Mouse (Mus musculus): Measurements from ENCODE around the gene Grem1. TPM values are rescaled to one million over a fixed set of nuclear protein-coding genes. Genes with fewer than 3 reads are reported as not detected.

Gene Grem1
- polyA plus RNA-seq (2012; rRNA removed), result 0.04 TPM in 1 of 2 replicates, not detected in the other

- Histone ChIP-seq H3K4me1 (ENCODE audit: control insufficient read depth, insufficient read depth, low read length) (peaks cover 9% of the 10 kb centered on the region; the same call in 1 of the 2 replicates), H3K27me3 (ENCODE audit: control insufficient read depth, insufficient read depth, low read length) (0 out of 2 replicates have a peak, but pooled peaks cover 2% of the 10 kb centered on the region), H3K36me3 (ENCODE audit: control insufficient read depth, insufficient read depth, low read length) (no peaks in the 10 kb centered on the region), H3K4me3 (ENCODE audit: control insufficient read depth, low read depth, low read length) (no peak within 1 kb of the TSS; the same call in 1 of the 2 replicates), H3K27ac (ENCODE audit: control insufficient read depth, insufficient read depth, low read depth, low read length) (no peak within 1 kb of the TSS)
- TF ChIP-seq CTCF (IDR thresholded peaks at IDR 0.05; ENCODE audit: control insufficient read depth, insufficient read depth, insufficient replicate concordance, low read depth, low read length) (no peak), POLR2A (IDR thresholded peaks at IDR 0.05; ENCODE audit: control insufficient read depth, low read depth, low read length) (no peak)
Measured at GRCm38 (mm10) chr2:113758311-113759161, at the start of gene Grem1. TSS of gene Grem1 (minus strand) at chr2:113758646.

DNA sequence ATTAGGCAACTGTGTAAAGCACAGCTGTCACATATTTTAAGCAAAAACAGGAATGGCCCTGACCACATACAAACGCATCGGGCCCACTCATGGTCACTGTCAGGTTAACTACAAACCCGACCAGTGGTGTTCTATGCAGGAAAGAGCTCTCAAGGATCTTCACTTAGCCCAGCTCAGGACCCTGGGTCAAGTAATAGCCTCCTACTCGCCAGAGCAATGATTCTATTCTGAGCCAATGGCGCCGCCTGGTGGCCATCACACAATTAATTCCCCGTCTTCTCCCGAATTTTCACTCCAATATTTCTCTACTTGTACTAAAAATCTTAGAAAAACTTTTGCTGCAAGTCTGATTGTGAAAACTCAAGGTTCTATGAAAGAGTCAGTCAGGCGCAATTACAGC, 49.2 kb upstream of the Grem1 start:
- H3K4me3 ChIP-seq (ENCODE audit: control insufficient read depth, low read depth, low read length), result no peak overlapping the region
- no peaks in the 10 kb centered on the region for H3K36me3 ChIP-seq (ENCODE audit: control insufficient read depth, insufficient read depth, low read length)
- H3K27ac ChIP-seq (ENCODE audit: control insufficient read depth, insufficient read depth, low read depth, low read length), result no peak overlapping the region
- no peaks in the 10 kb centered on the region for H3K27me3 ChIP-seq (ENCODE audit: control insufficient read depth, insufficient read depth, low read length)
- peak; percentile 27; the same call in 1 of the 2 replicates for TF ChIP-seq CTCF (IDR thresholded peaks at IDR 0.05; ENCODE audit: control insufficient read depth, insufficient read depth, insufficient replicate concordance, low read depth, low read length)
- no peak for TF ChIP-seq POLR2A (IDR thresholded peaks at IDR 0.05; ENCODE audit: control insufficient read depth, low read depth, low read length)
- H3K4me1 ChIP-seq (ENCODE audit: control insufficient read depth, insufficient read depth, low read length), result no peaks in the 10 kb centered on the region

- H3K27ac ChIP-seq (ENCODE audit: control insufficient read depth, insufficient read depth, low read depth, low read length), result no peak overlapping the region
- no peaks in the 10 kb centered on the region for H3K27me3 ChIP-seq (ENCODE audit: control insufficient read depth, insufficient read depth, low read length)
- H3K36me3 ChIP-seq (ENCODE audit: control insufficient read depth, insufficient read depth, low read length), result no peaks in the 10 kb centered on the region
- TF ChIP-seq CTCF (IDR thresholded peaks at IDR 0.05; ENCODE audit: control insufficient read depth, insufficient read depth, insufficient replicate concordance, low read depth, low read length) (no peak), POLR2A (IDR thresholded peaks at IDR 0.05; ENCODE audit: control insufficient read depth, low read depth, low read length) (no peak)
- no peaks in the 10 kb centered on the region for H3K4me1 ChIP-seq (ENCODE audit: control insufficient read depth, insufficient read depth, low read length)
- H3K4me3 ChIP-seq (ENCODE audit: control insufficient read depth, low read depth, low read length), result no peak overlapping the region
Measured at GRCm38 (mm10) chr2:113806851-113807577, 48.6 kb upstream of the Grem1 start.

GRCm38 (mm10) chr2:113805765-113806164, 47.3 kb upstream of the Grem1 start:
- Histone ChIP-seq H3K36me3 (ENCODE audit: control insufficient read depth, insufficient read depth, low read length) (no peaks in the 10 kb centered on the region), H3K4me3 (ENCODE audit: control insufficient read depth, low read depth, low read length) (no peak overlapping the region), H3K27ac (ENCODE audit: control insufficient read depth, insufficient read depth, low read depth, low read length) (no peak overlapping the region), H3K4me1 (ENCODE audit: control insufficient read depth, insufficient read depth, low read length) (no peaks in the 10 kb centered on the region), H3K27me3 (ENCODE audit: control insufficient read depth, insufficient read depth, low read length) (no peaks in the 10 kb centered on the region)
- TF ChIP-seq CTCF (IDR thresholded peaks at IDR 0.05; ENCODE audit: control insufficient read depth, insufficient read depth, insufficient replicate concordance, low read depth, low read length), result no peak

DNA sequence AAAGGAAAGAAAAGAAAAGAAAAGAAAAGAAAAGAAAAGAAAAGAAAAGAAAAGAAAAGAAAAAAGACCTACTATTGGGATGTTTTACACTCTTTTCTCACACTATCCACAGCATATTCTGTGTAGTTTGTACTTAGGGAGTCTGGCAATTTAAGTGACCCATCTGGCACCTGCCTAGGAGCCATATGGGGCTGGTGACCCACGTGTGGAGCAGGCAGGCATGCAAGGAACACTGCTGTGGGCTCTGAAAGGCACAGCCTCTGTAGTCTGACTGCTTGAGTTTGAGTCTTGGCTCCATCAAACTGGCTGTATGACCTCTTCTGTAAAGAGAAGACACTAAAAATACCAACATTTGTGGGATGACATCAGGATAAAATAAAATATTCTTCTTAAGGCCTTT, 45.3 kb upstream of the Grem1 start:
- TF ChIP-seq CTCF (IDR thresholded peaks at IDR 0.05; ENCODE audit: control insufficient read depth, insufficient read depth, insufficient replicate concordance, low read depth, low read length) (no peak), POLR2A (IDR thresholded peaks at IDR 0.05; ENCODE audit: control insufficient read depth, low read depth, low read length) (no peak)
- H3K36me3 ChIP-seq (ENCODE audit: control insufficient read depth, insufficient read depth, low read length), result no peaks in the 10 kb centered on the region
- H3K27ac ChIP-seq (ENCODE audit: control insufficient read depth, insufficient read depth, low read depth, low read length), result no peak overlapping the region
- no peak overlapping the region for H3K4me3 ChIP-seq (ENCODE audit: control insufficient read depth, low read depth, low read length)
- no peaks in the 10 kb centered on the region for H3K27me3 ChIP-seq (ENCODE audit: control insufficient read depth, insufficient read depth, low read length)
- H3K4me1 ChIP-seq (ENCODE audit: control insufficient read depth, insufficient read depth, low read length), result no peaks in the 10 kb centered on the region

DNA sequence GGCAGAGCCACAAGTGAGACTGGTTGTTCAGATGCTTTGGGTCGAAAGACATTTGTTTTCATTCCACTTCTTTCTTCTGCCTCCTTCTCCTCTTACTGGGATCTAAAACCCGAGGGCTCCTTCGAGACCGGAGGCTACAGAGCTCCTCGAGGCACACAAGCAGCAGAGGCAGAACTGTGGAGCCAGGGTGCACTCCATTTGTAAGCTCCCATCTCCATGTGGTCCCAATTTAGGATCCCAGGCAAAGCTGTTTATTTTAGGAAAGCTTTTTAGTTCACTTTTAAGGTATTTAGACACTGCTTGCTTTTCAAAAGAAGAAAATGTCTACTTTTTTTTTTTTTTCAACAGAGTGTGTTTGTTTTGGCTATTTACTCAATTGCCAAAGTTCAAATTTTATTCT, 42.4 kb upstream of the Grem1 start:
- TF ChIP-seq POLR2A (IDR thresholded peaks at IDR 0.05; ENCODE audit: control insufficient read depth, low read depth, low read length) (no peak), CTCF (IDR thresholded peaks at IDR 0.05; ENCODE audit: control insufficient read depth, insufficient read depth, insufficient replicate concordance, low read depth, low read length) (no peak)
- Histone ChIP-seq H3K4me1 (ENCODE audit: control insufficient read depth, insufficient read depth, low read length) (peaks cover 5% of the 10 kb centered on the region), H3K27me3 (ENCODE audit: control insufficient read depth, insufficient read depth, low read length) (no peaks in the 10 kb centered on the region), H3K27ac (ENCODE audit: control insufficient read depth, insufficient read depth, low read depth, low read length) (no peak overlapping the region), H3K36me3 (ENCODE audit: control insufficient read depth, insufficient read depth, low read length) (no peaks in the 10 kb centered on the region), H3K4me3 (ENCODE audit: control insufficient read depth, low read depth, low read length) (no peak overlapping the region)

- no peaks in the 10 kb centered on the region for H3K27me3 ChIP-seq (ENCODE audit: control insufficient read depth, insufficient read depth, low read length)
- peaks cover 5% of the 10 kb centered on the region for H3K4me1 ChIP-seq (ENCODE audit: control insufficient read depth, insufficient read depth, low read length)
- H3K36me3 ChIP-seq (ENCODE audit: control insufficient read depth, insufficient read depth, low read length), result no peaks in the 10 kb centered on the region
- TF ChIP-seq CTCF (IDR thresholded peaks at IDR 0.05; ENCODE audit: control insufficient read depth, insufficient read depth, insufficient replicate concordance, low read depth, low read length) (no peak), POLR2A (IDR thresholded peaks at IDR 0.05; ENCODE audit: control insufficient read depth, low read depth, low read length) (no peak)
- H3K4me3 ChIP-seq (ENCODE audit: control insufficient read depth, low read depth, low read length), result no peak overlapping the region
- H3K27ac ChIP-seq (ENCODE audit: control insufficient read depth, insufficient read depth, low read depth, low read length), result no peak overlapping the region
Measured at GRCm38 (mm10) chr2:113798605-113799004, 40.2 kb upstream of the Grem1 start.

All from testis, adult 2 months (tissue).